Mouse (Mus musculus) lung, postnatal 0 days (tissue): ENCODE data around the gene Fndc1.

Source experiments
- CTCF ChIP-seq: IDR thresholded peaks from 2 replicates; pipeline ENCODE4 v1.5.1; 2016; ENCODE audit warnings: antibody characterized with exemption, mild to moderate bottlenecking
- EP300 ChIP-seq: IDR thresholded peaks from 2 replicates; pipeline ENCODE4 v1.6.1; 2016; ENCODE audit warnings: antibody characterized with exemption, mild to moderate bottlenecking, control low read depth

DNA sequence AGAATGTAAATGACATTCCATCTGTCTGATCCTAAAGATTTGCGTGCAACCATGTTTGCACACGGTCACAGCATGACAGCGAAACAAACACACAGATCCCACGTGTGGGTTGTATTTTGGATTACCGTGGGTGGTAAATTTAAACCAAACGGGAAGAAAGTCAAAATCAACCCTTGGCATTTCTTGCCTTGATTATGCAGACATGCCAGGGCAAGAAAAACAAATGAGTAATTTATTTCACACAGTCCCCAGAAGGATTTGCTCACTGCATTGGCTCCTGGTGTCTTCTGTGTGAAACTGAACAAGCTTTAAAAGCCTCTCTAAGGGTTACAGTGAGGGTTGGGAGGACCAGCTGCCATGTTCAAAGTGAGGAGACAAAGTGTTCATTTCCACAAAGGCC, 22.0 kb downstream of the Fndc1 start:
- TF ChIP-seq CTCF (no peak), EP300 (no peak)
